Mouse (Mus musculus) limb, embryonic 11.5 days (tissue): ENCODE data around the gene E2f4. TPM values are rescaled to one million over a fixed set of nuclear protein-coding genes. Genes with fewer than 3 reads are reported as not detected.

Experiments used
- ATAC-seq: fragments of 200-750 bp; cut with Nextera tagmentation; 2 replicates; pipeline ENCODE4 v1.8.0; 2017; ENCODE audit warnings: low read depth; ENCODE audit not compliant: insufficient number of reproducible peaks, low FRiP score, low TSS enrichment
- DNase-seq: peaks from one replicate; pipeline ENCODE4 v3.0.0-alpha.2; 2015; ENCODE audit warnings: low spot score
- H3K27ac ChIP-seq: fragments of 300-500 bp; sonication (generic); replicated peaks from 2 replicates; pipeline ENCODE4 v1.5.1; 2014; ENCODE audit warnings: low read depth, mild to moderate bottlenecking, low read length
- H3K27me3 ChIP-seq: fragments of 300-500 bp; sonication (generic); 2 replicates; pipeline ENCODE4 v1.6.1; 2014; ENCODE audit warnings: mild to moderate bottlenecking, low read length, mixed read lengths; ENCODE audit not compliant: control insufficient read depth, insufficient read depth
- H3K36me3 ChIP-seq: fragments of 300-500 bp; sonication (generic); 2 replicates; pipeline ENCODE4 v1.6.1; 2014; ENCODE audit warnings: mild to moderate bottlenecking, low read length, moderate library complexity, mixed read lengths; ENCODE audit not compliant: control insufficient read depth, insufficient read depth
- H3K4me1 ChIP-seq: fragments of 300-500 bp; sonication (generic); 2 replicates; pipeline ENCODE4 v1.6.1; 2014; ENCODE audit warnings: low read length, mixed read lengths; ENCODE audit not compliant: control insufficient read depth, insufficient read depth
- H3K4me2 ChIP-seq: fragments of 300-500 bp; sonication (generic); 2 replicates; pipeline ENCODE4 v1.6.1; 2014; ENCODE audit warnings: low read depth, mild to moderate bottlenecking, moderate library complexity; ENCODE audit not compliant: severe bottlenecking
- H3K4me3 ChIP-seq: fragments of 300-500 bp; sonication (generic); 2 replicates; pipeline ENCODE4 v1.5.1; 2014; ENCODE audit warnings: low read depth, low read length
- H3K9ac ChIP-seq: fragments of 300-500 bp; sonication (generic); 2 replicates; pipeline ENCODE4 v1.6.1; 2014; ENCODE audit warnings: mild to moderate bottlenecking, low read length
- H3K9me3 ChIP-seq: fragments of 300-500 bp; sonication (generic); 2 replicates; pipeline ENCODE4 v1.6.1; 2016; ENCODE audit warnings: low read length; ENCODE audit not compliant: control insufficient read depth
- WGBS: fragments of 180-500 bp; shearing (Covaris S2); extraction: QIAGEN DNeasy Blood & Tissue Kit; methylation state at CpG from one replicate; pipeline ENCODE4 v1.1.7; 2014; 5-methylcytosine and 5-hydroxymethylcytosine counted together
- polyA plus RNA-seq: library from polyadenylated mRNA; unstranded; fragments of >200 nt; fragmentation: Nextera tagmentation; extraction: Ambion mirVana; gene quantifications from 2 replicates; pipeline ENCODE4 v1.2.1, GENCODE M21; 2014

Gene E2f4
- polyA plus RNA-seq, 1 experiment from 2014 or later, result 132 TPM

DNA sequence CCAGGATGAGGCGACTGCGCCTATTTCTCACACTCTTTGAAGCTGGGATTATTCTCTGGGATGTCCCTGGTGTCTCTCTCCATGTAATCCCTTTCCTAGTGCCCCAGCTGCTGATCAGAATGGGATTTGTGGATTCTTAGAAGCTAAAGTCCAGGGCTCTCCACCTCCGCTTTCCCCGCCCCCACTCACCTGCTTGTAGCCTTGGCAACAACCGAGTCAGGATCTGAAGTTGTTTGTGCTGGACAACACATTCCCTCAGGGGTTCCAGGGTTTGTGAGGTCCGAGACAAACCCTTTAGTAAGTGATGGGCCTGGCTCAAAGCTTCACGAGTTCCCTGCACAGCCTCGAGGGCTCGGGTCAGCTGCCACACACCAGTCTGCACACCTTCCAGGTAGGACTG lies 2.7 kb upstream of the E2f4 start:
- no peak for ATAC-seq
- Histone ChIP-seq H3K4me3 (no peak overlapping the region), H3K27ac (no peak overlapping the region), H3K4me1 (peaks cover 13% of the 10 kb centered on the region), H3K4me2 (no peak overlapping the region), H3K9ac (no peak overlapping the region), H3K36me3 (peaks cover under 1% of the 10 kb centered on the region; the same call in 1 of the 2 replicates), H3K27me3 (peaks cover 13% of the 10 kb centered on the region), H3K9me3 (no peaks in the 10 kb centered on the region)
- no peak for DNase-seq
- 72% methylated on average over 9 of the region's 9 CpGs for WGBS

DNA sequence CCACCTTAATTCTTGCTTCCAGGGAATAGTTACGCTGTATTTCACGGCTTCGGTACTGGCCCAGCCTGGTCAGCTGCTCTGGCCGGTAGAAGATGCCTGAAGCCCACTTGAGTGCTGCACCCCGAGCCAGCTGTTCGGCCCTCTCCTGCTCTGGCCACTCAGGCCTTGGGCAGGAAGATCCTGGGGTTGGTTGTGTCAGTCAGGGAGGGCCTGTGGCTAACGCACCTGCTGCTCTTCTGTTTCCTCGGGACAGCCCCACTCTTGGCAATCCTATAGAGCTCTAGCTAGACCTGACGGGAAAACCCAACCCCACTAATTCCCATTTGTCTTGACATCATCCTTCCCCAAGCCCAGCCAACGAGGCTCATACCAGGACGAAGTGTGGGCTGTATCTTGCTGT lies 2.2 kb upstream of the E2f4 start:
- Histone ChIP-seq H3K36me3 (peaks cover 4% of the 10 kb centered on the region; the same call in 1 of the 2 replicates), H3K4me3 (no peak overlapping the region), H3K4me1 (peaks cover 10% of the 10 kb centered on the region), H3K9me3 (no peaks in the 10 kb centered on the region), H3K27ac (no peak overlapping the region), H3K27me3 (peaks cover 8% of the 10 kb centered on the region), H3K4me2 (no peak overlapping the region; the same call in 1 of the 2 replicates), H3K9ac (no peak overlapping the region)
- WGBS, result 66% methylated on average over 11 of the region's 11 CpGs
- DNase-seq (no peak), ATAC-seq (no peak)

- Histone ChIP-seq H3K4me2 (peak within 1 kb of the TSS; percentile 91), H3K9me3 (no peaks in the 10 kb centered on the region), H3K4me1 (peaks cover 10% of the 10 kb centered on the region), H3K27ac (no peak within 1 kb of the TSS), H3K36me3 (peaks cover 10% of the 10 kb centered on the region; the same call in 1 of the 2 replicates), H3K4me3 (peak within 1 kb of the TSS; percentile 99; the same call in 1 of the 2 replicates), H3K27me3 (peaks cover 2% of the 10 kb centered on the region; the same call in 1 of the 2 replicates), H3K9ac (no peak within 1 kb of the TSS)
- ATAC-seq (no peak), DNase-seq (no peak)
- WGBS, result 65% methylated on average over 11 of the region's 11 CpGs
Measured at GRCm38 (mm10) chr8:105295895-105296573, 1.4 kb upstream of the E2f4 start, which contains the start of gene Exoc3l. TSS of gene Exoc3l (minus strand) at chr8:105296101.

GRCm38 (mm10) chr8:105298351-105299252 lies 1.1 kb downstream of the E2f4 start:
- no peaks in the 10 kb centered on the region for H3K9me3 ChIP-seq
- DNase-seq, result no peak
- H3K9ac ChIP-seq, result peak overlapping the region; percentile 84
- H3K36me3 ChIP-seq, result peaks cover 22% of the 10 kb centered on the region; the same call in 1 of the 2 replicates
- no peak for ATAC-seq
- H3K4me1 ChIP-seq, result peaks cover 10% of the 10 kb centered on the region
- H3K4me3 ChIP-seq, result peak overlapping the region; percentile 99
- H3K27ac ChIP-seq, result no peak overlapping the region
- WGBS, result 60% methylated on average over 18 of the region's 18 CpGs
- H3K4me2 ChIP-seq, result peak overlapping the region; percentile 91
- no peaks in the 10 kb centered on the region for H3K27me3 ChIP-seq

GRCm38 (mm10) chr8:105299962-105300361 lies 2.5 kb downstream of the E2f4 start:
- WGBS, result 91% methylated on average over 8 of the region's 8 CpGs
- no peak for ATAC-seq
- H3K27me3 ChIP-seq, result no peaks in the 10 kb centered on the region
- peaks cover 10% of the 10 kb centered on the region for H3K4me1 ChIP-seq
- no peak overlapping the region for H3K9ac ChIP-seq
- H3K9me3 ChIP-seq, result no peaks in the 10 kb centered on the region
- H3K4me2 ChIP-seq, result no peak overlapping the region
- H3K36me3 ChIP-seq, result peaks cover 22% of the 10 kb centered on the region; the same call in 1 of the 2 replicates
- DNase-seq, result no peak
- no peak overlapping the region for H3K4me3 ChIP-seq
- no peak overlapping the region for H3K27ac ChIP-seq

DNA sequence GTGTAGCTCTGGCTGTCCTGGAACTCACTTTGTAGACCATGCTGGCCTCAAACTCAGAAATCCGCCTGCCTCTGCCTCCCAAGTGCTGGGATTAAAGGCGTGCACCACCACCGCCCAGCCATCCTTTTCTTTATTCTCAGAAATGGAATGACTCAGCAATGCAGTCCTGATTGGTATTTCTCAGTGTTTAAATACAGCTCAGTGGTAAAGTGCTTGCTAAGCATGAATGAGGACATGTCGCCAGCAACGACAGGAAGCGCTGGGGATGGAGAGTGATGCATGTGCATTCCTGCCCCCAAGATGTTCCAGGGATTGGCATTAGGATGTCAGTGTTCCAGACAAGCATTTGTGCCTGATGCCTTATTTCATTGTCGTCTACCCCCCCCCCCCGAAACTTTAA lies 5.9 kb downstream of the E2f4 start:
- ATAC-seq (no peak), DNase-seq (no peak)
- peaks cover 26% of the 10 kb centered on the region for H3K36me3 ChIP-seq
- no peaks in the 10 kb centered on the region for H3K9me3 ChIP-seq
- H3K9ac ChIP-seq, result no peak overlapping the region
- H3K4me3 ChIP-seq, result no peak overlapping the region
- WGBS, result 92% methylated on average over 8 of the region's 8 CpGs
- H3K4me2 ChIP-seq, result no peak overlapping the region
- no peaks in the 10 kb centered on the region for H3K27me3 ChIP-seq
- H3K27ac ChIP-seq, result no peak overlapping the region
- H3K4me1 ChIP-seq, result peaks cover 18% of the 10 kb centered on the region

DNA sequence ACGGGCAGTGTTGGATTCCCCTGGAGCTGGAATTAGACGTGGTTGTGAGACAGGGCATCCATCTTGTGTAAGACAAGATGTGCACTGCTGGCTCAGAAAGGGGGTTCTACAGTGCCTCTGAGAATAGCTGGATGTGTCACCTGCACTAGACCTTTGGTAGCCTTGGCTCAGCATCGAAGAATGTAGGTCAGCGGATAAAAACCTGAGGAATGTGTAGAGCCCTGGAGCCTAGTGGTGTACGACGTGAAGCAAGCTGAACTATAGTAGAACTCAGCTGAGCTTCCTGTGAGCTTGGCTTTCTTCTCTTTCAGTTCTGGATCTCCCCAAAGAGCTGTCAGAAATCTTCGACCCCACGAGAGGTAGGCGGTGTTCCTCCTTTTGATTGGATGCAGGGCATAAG lies 6.4 kb downstream of the E2f4 start:
- Histone ChIP-seq H3K9ac (no peak overlapping the region), H3K27ac (no peak overlapping the region), H3K4me2 (no peak overlapping the region), H3K9me3 (no peaks in the 10 kb centered on the region), H3K27me3 (no peaks in the 10 kb centered on the region), H3K4me3 (no peak overlapping the region), H3K4me1 (peaks cover 13% of the 10 kb centered on the region), H3K36me3 (peaks cover 31% of the 10 kb centered on the region)
- DNase-seq (no peak), ATAC-seq (no peak)
- whole genome bisulfite sequencing, result 85% methylated on average over 9 of the region's 9 CpGs

- peaks cover 31% of the 10 kb centered on the region for H3K36me3 ChIP-seq
- H3K9ac ChIP-seq, result no peak overlapping the region
- no peaks in the 10 kb centered on the region for H3K9me3 ChIP-seq
- no peaks in the 10 kb centered on the region for H3K27me3 ChIP-seq
- 0 out of 2 replicates have a peak overlapping the region, but pooled peaks have one; percentile 21 for H3K27ac ChIP-seq
- DNase-seq (no peak), ATAC-seq (no peak)
- no peak overlapping the region for H3K4me3 ChIP-seq
- peaks cover 12% of the 10 kb centered on the region for H3K4me1 ChIP-seq
- 74% methylated on average over 9 of the region's 9 CpGs for WGBS
- H3K4me2 ChIP-seq, result no peak overlapping the region
Measured at GRCm38 (mm10) chr8:105304325-105305210, 7.1 kb downstream of the E2f4 start.
